Mouse (Mus musculus): ENCODE measurements around the gene Arhgap21. TPM values are rescaled to one million over a fixed set of nuclear protein-coding genes. Genes with fewer than 3 reads are reported as not detected.
"Not testable (repeated sequence)": the region's sequence is repeated elsewhere in the genome, so short reads cannot be mapped to it uniquely, and the experiment has no call there.

Arhgap21 gene
- total and polyA plus RNA-seq, 3 experiments, result 12.9 to 68.8 (median 59.7) TPM

DNA sequence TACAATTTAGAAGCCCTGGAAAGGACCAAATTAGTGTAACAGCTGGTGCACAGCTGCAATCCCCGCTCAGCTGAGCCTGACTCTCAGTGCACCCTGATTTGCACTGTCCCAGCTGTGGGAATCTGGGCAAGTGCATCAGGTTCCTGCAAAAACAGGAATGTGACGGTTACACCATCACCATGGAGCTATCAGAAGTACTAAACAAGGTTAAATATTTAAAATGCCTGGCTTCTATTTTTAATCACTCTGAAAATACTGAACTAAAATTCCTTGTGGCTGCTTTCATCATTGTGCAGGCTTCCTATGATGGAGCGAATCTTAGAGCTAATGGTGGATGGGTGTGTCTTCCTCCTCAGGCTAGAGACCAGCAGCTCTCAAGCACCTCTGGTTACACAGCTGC, 29.3 kb downstream of the Arhgap21 start:
- no peak for DNase-seq

DNA sequence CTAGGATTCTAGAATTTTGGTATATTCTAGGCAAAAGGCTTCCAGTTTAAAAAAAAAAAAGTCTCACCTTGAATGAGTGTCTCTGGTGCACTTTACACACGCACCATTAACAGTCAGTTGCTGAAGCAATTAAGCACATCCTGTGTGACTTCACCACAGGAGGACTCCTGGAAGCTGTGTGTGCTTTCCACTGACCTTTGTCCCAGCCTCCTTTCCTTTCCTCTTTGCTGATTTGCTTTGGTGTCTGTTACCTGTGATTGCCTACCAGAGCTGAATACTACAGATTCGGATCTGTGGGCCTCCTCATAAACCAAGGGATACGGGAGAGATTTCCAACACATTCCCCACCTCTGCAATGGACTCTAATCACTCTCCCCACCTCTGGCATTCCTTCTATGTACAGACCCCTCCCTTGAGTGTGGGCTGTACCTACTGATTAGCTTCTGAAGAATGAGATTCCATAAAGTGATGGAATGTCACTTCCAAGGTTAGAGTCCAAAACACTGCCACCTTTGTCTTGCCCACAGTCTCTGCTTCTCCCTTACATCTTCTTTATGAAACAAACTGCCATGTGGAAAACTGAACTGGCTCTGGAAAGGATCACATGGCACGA, 32.0 kb downstream of the Arhgap21 start:
- peak; percentile 1 for DNase-seq

DNA sequence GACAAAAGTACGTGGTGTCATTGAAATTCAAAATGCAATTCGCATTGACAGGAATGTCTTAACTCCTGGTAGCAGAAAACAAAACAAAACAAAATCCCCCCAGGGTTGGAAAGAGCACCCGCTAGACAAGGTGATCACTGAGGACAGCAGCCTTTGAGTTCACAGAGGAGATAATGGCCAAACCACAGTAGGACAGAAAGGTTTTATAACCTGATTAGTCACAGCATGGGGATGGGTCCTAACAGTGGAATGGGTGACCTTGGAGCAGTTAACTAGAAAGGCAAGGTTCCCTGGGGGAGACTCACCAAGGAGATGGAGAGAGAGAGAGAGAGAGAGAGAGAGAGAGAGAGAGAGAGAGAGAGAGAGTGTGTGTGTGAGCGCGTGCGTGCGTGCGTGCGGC, 34.3 kb downstream of the Arhgap21 start:
- peak; percentile 2 for DNase-seq

DNA sequence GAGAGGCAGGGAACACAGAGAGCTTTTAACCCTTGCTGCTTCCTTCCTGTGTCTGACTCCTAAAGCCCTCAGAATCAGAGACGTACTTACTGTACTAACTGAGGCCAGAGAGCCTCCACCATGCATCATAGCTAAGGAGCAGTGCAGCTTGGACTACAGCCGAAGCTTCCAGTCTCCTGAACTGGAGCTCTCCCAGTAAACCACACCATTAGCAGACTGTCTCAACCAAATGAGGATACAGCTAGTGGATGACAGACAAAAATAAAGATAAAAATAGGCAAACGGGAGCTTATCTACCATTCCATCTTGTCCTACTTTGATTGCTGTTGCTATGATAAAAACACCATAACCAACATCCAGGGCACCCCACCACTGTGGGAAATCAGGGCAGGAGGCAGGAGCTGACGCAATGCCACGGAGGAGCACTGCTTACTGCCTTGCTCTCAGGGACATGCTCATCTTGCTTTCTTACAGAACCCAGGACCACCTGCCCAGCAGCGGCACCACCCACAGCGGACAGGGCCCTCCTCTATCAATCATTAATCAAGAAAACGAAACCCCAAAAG, 35.9 kb downstream of the Arhgap21 start:
- DNase-seq, result peak; percentile 0

DNA sequence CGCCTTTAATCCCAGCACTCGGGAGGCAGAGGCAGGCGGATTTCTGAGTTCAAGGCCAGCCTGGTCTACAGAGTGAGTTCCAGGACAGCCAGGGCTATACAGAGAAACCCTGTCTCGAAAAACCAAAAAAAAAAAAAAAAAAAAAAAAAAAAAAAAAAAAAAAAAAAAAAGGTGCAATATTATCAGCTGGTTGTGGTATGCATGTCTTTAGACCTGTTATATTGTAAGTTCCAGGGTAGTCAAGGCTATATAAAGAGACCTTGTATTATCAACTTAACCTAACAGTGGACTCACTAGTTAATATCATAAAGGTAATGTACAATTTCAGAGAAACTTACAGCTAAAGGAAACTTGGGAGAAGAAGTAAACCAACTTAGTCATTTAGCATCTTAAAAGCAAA, 36.9 kb downstream of the Arhgap21 start:
- not testable (repeated sequence) for DNase-seq

DNA sequence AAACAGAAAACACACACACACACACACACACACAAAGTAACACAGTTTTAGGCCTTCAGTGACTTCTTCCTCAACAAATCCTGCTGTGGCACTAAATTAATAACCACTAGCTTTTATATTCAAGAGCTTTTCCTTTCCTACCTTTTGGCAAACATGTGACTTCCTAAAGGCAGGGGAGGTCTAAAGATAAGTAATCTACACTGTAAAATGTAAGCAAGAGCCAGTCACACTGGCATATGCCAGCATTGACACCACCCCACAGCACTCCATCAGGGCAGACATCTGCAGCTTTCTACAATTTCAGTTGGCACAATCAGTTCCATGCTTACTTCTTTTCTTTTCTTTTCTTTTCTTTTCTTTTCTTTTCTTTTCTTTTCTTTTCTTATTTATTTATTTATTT, 40.2 kb downstream of the Arhgap21 start:
- no peak for DNase-seq

DNA sequence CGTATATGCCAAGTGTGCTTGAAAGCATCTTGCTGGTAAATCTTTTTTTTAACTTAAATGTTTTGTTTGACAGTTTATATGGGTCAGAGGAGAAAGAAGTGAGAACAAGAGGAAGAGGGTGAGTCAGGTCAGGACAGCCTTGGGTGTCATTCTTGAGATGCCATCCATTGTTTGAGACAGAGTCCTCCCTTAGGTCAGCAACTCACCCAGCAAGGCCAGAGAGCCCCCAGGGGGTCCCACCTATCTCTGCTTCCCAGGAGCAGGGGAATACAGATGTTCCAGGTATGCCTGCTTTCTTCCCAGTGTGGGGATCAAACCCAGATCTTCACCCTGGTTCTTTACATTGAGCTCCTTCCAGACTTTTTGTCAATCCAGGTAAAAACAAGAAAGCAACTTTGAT, 43.7 kb downstream of the Arhgap21 start:
- DNase-seq, result no peak

DNA sequence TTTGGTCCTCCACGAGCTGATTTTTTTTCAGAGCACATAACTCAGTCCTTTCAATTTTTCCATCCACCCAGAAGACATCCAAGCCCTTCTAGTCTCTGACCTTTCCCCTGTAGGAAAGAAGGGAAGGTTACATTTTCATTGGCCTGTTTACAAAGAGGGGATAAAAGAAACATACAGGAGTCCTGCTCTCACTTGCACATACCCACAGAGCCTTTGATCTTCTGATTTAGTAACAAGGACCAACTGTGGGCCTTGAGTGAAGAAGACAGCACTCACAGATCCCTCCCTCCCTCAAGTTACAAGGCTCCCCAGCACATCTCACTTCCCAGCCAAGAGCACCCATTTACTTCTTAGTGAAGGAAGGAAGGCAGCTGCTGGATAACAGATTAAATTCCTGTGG, 46.3 kb downstream of the Arhgap21 start:
- DNase-seq, result no peak

DNA sequence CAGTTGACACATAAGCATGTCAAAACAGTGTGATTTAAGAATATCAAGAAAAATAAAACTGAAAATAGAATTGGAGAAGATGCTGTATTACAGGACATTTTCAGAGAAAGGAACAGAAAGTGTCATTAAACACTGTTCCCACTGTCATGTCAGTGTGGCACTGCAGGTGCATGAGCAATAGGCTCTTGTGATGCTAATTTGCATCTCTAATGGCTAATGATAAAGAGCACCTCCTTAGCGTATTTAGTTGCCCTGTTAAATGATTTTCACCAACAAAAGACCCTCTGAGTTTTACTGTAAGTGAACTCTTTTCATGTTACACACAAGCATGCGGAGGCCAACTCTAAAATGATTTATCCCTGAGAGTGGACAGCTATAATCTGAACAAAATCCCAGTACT, 47.1 kb downstream of the Arhgap21 start:
- DNase-seq, result no peak

DNA sequence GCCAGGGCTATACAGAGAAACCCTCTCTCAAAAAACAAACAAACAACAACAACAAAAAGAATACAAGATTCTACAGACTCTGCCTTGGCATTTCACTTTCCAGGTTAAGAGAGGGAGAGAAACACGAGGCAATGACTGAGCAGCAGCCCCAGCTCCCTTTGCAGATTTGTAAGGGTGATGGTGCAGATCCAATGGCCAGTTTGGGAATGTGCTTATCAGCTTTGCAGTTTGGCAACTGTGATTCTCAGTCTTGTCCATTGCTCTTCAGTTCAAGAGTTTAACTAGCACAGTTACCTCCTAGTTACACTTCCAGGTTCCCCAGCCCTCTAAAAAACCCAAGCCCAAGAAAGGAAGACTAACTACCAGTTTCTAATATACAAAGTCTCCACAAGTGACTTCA, 47.7 kb downstream of the Arhgap21 start:
- no peak for DNase-seq

DNA sequence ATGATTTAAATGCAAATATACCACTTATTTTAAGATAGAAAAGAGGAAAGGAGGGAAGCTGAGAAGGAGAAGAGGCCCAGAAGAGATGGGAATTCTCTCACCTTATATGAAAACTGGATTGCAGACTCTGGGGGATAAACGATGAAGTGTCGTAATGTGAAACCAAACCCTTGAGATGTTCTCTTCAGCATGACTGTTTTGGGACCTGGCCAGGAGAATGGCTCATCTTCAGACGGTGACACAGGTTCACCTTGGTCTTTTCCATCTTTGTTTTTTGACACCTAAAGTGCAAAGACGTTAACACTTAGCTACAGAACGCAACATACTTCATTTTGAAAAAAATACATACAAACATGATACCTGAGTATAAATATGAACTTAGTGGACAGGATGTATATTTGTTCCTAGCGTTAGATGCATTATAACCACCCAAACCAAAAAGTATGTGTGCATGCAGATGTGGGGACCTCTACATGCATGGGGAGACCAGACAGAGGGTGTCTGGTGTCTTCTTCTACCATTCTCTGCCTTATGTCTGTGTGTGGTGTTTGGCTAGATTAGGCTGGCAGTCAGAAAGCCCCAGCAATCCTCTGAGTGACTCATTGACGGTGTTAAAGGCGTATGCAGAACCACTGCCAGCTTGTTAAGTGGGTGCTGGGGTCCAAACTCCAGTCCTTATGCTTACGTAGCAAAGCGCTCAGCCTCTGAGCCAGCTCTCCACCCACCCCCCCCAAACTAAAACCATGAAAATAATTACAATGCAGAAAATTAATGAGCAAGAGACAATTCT, 54.0 kb downstream of the Arhgap21 start:
- DNase-seq, result peak; percentile 67

DNA sequence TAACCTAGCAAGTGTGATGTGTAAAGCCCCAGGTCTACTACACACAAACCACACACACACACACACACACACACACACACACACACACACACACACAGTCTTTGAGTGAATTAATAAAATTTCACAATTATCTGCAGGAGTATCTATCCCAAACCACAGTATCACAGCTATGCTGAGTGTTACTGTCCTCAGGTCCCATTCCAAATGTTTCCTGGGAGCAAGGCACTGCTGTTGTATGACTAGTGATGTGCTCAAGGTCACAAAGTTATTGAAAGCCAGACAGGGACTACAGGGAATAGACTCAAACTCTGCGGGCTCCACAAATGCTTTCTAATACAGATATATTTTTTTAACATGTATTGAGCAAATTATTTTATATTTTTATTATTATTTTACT, 55.7 kb downstream of the Arhgap21 start:
- peak; percentile 41 for DNase-seq

DNA sequence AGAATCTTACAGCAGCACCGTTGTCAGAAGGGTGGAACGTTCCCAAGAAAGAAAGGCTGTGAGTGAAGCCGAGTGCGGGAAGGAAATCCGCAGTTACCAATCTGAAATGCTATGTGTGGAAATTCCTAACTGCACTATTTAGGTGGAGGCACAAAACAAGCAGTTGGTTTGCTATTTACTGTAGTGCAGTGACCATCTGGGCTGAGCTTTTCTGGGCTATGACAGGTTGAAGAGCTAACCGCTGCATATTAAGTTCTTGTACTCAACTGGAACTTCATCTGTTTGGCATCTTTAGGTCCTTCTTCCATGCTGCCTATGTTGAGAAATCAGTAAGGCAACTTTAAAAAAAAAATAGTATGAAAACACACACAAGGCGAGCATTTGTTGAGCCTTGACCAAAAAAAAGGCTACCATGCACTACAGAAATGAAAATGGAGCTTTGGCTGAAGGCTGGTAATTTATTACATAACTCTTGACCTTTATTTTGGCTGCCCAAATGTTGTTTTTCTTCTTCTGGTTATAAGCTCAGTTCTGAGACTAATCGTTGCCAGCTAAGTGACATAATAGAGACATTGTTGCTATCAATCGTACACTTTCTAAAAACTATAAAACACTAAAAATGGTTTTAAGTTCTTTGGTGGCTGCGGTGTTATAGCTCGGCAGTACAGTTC, 56.2 kb downstream of the Arhgap21 start:
- DNase-seq, result peak; percentile 26

DNA sequence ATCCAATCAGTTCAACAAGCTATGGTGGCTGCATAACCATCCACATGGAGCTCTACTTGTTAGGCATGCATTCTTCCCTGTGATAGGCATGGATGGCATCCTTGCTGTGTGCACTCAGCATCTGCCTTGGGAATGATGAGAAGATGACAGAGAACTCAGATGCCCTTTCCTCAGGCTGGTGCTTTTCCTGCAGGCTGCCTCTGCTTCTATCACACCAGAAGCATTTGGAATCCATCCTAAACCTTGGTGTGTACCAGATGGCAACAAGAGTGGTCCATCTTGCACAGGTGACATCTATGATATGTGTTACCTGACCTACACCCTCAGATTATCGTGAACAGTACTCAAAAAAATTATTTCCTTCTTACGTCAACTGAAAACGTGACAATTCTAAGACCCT, 58.2 kb downstream of the Arhgap21 start:
- DNase-seq, result no peak

DNA sequence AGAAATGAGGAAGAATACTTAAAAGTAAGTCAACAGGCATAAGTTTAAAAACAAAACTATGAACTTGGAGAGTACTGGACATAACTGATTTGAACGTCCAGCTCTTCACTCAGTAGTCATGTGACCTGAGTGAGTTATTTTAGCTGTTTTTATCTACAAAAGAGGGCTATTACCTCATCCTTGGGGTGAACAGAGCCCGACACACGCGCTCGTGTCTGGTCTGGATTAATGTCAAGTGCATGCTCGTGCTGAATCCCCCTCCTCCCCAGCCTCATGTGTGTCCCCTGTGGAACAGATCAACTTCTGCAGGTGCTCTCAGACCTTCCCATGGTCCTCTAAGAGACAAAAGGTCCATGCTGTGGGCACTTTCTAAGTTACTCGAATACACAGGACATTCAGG, 59.3 kb downstream of the Arhgap21 start:
- peak; percentile 38 for DNase-seq

DNA sequence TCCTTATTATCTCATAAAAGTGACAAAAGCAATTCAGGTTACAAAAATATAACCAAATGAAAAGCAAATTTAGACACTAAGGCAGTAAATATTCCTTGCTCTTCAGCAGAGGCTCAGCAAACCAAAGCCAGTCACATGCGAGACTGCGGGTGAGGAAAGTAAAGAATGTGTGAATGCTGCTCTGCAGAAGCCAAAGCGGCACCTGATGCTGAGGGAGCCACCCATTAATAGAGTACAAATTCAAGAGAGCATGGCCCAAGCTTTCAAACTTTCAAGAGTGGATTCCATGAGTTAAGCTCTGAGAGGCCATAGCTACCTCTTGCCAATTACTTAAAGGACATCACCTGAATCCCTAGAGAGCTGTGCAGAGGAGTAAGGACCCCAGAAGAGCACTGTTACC, 61.4 kb downstream of the Arhgap21 start:
- DNase-seq, result no peak

DNA sequence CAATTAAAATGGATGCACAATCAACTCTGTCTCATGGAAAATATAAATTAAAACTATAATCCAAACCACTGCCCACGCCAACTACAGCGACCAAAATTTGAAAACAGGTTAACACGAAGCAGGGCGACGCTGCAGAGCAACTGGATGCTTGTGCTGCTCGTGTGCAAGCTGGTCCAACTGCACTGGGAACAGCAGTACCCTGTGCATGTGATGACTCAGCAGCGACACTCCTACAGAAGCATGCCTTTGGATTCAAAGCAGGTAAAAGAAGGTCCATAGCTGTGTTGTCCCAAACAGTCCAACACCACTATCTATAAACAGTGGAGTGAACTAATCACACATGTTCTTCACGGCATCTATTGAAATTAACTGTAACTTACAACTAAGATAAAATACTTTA, 63.3 kb downstream of the Arhgap21 start:
- DNase-seq, result no peak

DNA sequence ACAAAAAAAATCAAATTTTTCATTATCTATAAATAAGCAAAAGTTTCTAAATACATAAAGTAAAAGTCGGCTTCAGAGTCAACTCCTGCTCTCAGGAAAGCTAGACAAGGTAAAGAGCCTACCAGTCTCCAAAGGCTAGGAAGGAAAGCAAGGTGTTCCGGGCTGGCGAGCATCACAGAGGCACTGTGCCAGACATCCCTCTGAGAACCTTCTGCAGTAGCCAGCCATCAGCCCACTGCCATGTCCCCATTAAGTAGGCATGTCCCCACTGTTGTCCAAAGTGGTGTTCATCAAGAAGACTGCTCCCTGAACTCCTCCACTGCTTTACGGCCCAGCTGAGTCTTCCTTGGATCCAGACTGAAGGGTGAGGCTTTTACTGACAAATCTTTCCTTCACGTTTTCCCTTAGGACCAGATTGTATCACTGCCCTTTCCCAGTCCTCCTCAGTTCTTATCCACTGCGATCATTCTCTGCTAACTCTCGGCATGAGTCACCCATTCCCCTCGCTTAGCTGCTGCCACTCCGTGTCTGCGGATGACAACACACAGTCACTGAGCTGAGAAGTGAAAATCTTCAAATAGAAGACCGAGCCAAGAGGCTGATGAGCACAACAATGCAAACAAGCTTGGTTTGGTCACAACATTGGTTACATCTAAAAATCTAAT, 65.6 kb downstream of the Arhgap21 start:
- DNase-seq, result peak; percentile 66

DNA sequence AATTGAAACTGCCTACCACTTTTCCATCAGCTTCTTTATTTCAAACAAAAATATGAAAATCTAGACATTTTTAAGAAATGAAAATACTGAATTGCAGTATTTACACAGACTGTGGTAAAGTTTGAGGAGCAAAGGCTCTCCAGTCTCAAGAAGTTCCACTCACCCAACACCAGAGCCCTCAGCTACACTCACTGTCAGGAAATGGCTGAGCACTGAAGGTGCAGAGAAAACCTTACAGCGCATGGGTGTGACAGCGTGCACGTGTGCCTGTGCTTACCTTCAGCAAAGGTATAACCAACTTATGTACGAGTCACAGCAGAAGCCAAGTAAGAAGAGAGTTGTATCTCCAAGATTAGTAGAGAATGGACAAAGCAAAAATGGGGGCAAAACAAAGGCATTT, 66.8 kb downstream of the Arhgap21 start:
- DNase-seq, result no peak

DNA sequence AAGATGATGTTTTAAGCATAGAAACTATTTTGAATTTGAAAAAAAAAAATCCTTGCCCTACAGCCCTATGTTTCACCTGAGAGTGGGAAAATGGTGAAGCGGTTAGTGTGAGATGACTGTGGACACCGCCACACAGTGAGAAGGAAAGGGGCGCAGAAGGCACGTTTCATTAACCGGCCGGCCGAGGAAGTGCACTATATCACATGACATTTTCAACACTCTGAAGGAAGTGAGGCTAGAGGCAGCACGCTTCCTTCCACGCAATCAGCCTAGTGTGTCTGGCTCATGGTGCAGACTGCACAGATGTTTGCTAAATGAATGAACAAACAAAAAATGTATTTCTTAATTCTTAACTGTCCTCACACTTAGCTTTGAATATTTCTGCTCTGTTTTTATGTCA, 69.4 kb downstream of the Arhgap21 start:
- no peak for DNase-seq

DNA sequence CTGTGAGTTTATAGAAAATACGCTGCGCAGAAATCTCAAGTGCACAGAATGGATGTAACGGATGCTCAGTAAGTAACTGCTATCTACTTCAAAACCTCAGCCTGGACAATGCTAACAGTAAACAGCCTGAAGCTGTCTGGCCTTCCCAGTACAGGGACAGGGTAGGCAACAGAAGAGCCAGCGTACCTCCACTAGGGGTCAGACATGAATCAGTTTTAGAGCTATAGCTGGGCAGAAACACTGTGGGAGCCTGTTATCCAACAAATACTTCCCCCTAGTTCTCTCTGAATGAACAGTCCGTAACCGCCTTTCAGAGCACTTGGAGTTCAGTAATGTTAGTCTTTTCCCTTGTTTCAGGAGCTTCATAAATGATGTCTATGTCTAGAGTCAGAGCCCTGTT, 70.0 kb downstream of the Arhgap21 start:
- peak; percentile 80 for DNase-seq

DNA sequence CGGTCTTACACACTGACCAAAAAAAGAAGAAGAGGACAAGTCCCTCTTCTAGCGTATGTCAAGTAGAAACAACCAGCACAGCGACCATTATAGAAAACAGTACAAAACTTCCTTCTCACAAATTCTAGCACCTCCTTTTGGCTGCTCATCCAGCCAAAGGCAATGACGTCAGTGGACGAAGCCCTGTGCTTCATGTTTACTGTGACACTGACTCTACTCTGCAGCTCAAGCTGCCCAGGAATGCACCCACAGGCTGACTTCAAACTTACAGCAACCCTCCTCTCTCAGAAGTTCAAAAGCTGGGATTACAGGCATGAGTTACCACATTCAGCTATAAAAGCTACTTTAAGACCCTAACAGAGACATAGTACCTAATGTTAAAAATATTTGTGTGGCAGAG, 72.2 kb downstream of the Arhgap21 start:
- DNase-seq, result no peak
